Mouse (Mus musculus): Measurements from ENCODE around the gene Phc2.

Phc2 gene

DNA sequence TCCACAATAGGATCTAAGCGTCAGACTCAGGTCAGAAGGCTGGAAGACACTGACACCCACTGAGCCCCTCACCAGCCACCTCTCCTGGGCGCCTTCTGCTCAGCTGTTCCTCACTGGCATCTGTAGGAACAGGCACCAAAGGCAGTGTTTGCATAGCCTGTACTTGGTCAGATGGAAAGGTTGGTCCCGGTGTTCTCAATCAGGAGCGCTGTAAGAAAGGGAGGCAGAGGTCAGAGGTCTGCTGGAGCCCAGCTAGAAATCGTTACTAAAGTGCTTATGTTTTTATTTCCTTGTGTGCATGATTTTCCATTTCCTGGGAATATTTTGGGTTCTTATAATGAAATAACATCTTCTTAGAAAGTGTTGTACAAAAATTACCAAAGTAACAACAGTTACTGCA is 87.4 kb downstream of the Phc2 start:
- no peak for DNase-seq (ENCODE audit: low spot score in 2 of 2)

DNA sequence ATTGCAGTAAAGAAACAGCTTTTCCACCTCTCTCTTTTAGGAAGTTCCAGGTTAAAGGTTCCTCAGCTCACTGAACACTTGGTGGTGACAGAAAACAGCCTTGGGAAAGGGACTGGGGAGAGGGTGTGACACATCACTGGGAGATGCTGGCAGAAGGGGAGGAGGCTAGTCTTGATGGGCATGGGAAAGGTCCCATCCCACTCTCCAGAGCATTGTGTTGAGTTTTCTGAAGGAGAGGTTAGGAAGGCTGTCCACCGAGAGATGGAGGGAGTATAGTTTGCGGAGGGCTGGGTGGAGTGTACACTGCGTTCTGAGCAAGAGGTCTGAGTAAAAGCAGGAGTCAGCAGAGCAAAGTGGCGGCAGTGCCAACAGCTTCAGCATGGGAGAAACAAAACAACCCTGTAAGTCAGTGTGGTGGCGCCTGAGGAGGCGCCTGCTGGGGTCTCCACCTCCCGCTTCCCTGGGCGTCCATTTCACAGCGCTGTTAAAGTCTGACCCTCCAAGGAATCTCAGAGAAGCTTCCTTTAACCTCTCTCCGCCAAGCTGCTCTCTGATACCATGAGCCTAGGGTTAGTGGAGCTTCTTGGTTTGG is 88.0 kb downstream of the Phc2 start:
- no peak for DNase-seq (ENCODE audit: low spot score in 2 of 2)

DNA sequence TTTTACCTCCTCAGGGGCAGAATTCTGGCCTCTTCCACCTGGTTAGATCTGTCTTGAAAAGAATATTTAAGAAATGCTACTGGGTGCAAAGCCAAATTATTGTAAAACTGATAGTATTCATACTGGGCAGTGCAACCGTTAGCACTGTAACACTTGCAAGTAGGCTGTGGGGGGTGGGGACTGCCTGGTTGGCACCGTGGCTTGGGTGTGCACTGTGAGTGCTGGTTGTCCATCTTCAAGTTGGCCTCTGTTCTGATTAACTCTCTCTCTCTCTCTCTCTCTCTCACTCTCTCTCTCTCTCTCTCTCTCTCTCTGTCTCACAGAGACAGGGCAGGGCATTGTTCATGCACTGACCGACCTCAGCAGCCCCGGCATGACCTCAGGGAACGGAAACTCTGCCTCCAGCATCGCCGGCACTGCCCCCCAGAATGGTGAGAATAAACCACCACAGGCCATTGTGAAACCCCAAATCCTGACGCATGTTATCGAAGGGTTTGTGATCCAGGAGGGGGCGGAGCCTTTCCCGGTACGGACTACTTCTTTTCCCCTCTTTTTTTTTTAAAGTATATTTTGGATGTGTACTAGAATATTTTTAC is 88.6 kb downstream of the Phc2 start:
- no peak for DNase-seq (ENCODE audit: low spot score in 2 of 2)

DNA sequence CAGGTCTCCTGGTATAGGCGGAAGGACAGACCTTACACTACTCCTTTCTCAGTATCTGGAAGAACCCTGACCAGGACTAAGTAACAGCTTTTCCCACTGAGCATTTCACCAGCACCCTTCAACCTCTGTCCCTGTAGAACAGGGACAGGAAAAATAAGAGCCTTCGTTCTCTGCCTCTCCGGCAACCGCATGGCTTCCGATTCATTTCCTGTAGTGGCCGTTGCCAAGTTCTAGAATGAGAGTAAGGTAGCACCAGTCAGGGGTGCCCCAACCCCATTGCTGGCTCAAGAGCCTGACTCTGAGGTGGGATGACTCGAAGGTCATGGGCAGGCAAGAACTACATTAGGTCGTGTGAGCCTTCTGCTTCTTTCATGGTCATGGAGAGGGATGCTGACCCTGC is 90.7 kb downstream of the Phc2 start:
- DNase-seq (ENCODE audit: low spot score in 2 of 2): no peak

DNA sequence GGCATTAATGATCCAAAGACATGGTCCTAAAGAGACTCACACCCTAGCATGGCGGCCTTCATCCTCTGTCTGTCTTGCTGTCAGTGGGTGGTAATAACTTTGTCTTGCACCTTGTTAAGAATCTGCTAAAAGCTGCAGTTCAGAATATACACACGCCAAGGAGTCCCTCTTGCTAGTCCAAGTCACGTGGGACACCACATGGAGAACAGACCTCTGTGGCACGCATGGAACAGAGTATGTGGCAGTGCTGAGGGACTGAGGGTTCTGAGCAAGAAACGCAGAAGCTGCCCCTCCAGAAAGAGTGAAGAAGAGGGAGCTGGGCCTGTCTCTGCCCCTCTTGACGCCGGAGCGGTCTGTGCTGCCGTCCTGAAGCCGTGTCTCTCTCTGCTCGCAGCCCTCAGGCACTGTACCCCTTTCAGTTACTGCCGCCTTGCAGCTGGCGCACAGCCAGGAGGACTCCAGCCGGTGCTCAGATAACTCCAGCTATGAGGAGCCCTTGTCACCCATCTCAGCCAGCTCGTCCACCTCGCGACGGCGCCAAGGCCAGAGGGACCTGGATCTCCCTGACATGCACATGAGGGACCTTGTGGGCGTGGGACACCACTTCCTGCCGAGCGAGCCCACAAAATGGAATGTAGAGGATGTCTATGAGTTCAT is 93.2 kb downstream of the Phc2 start:
- no peak for DNase-seq (ENCODE audit: low spot score in 2 of 2)

DNA sequence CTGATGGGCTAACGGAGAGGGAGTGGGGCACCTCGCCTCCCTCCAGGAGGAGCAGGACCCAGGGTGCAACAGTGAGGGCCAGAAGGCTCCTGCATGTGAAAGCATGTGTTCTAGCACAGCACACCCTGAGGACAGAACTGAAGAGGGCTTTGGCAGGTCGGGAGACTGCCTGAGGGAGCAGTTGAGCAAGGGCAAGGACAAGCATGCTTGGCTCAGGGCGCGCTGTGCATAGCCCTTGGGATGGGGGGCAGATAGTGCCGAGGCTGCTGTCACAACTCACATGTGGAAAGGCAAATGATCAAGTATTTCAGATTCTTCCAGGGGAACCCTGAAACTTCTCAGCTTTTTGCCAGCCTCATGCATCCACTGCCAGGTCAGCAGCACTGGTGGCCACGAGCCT is 93.8 kb downstream of the Phc2 start:
- no peak for DNase-seq (ENCODE audit: low spot score in 2 of 2)

DNA sequence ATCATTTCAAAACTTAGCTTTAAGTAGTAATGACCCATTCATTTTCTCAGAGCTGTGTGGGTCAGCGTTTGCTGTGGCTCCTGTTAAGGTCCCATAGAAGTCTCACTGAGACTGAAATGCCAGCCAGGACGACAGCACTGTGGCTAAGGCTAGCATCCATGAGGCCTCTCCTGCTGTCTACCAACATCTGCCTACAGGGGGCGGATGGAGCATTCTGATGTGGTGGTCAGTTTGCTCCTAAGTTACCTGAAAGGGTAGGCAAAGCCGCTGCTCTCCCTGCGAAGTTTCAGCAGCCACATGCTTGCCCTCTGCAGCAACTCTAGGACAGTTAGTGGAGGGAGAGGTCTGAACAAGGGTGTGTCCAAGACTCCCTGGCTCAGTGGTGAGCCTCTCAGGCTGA is 96.5 kb downstream of the Phc2 start:
- DNase-seq (ENCODE audit: low spot score in 2 of 2): no peak

DNA sequence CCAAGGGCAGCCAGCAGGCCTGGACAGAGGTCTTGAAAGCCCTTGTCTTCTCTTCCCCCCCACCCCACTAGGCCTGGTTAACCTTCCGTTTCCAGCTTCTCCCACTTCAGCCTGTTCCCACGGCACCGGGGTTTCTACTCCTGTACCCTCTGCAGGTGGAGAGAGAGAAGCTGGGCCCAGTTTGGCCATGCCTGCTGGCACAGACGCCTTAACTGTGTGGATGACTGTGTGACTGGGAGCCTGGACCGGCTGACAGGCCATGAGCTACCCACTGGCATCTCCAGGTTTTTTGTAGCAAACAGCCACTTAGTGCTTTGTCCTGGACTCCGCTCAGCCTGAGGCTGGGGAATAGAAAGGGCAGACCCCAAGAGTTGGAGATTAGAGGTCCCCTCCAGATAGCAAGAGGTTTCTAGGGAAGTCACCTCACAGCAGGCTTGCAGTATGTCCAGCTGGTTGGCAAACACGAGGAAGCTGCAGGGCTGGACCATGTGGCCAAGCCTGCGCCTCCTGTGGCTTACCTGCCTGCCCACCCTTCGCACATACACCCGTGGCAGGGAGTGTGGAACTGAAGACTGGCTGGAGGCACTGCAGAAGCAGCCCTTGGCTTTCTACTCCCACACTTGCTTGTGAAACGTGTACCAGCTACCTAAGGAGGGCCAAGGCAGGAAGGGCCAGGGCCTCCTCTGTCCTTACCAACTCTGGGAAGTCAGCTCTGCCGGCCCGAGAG is 97.7 kb downstream of the Phc2 start:
- no peak for DNase-seq (ENCODE audit: low spot score in 2 of 2)

DNA sequence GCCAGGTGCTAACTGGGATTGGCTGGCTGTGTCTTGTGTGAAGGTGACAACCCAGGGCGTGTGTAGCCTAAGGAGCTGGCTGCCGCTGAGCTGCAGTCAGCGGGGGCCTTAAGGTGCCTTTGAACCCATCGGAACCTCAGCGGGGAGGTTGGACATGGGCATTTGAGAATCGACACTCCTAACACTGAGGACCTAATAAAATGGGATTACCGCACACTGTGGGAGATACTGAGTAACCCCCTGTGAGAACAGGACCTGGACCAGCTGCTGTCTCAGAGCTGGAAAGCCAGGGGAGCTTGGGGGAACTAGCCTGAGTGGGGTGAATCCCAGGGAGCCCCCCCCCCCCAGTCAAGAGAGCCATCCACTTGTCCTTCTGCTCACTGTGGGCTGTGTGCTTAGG is 99.1 kb downstream of the Phc2 start:
- no peak for DNase-seq (ENCODE audit: low spot score in 2 of 2)

DNA sequence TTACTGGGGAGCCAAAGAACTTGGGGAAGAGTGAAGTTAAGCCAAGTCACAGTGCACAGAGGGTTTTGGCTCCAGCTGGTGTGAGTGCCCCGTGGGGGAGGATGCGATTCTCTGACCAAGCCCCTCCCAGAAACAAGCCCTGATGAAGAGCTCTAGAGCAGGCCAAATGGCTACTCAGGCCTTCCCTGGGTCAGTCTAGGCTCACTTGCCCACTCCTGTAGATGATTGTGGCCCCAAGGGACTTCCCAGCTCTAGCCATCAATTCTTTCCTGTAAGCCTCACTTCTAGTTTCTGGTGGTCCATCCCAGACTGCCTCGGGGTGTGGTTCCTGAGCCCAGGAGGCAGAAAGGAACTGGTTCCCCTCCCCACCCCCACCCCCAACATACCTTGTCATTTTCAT is 100.6 kb downstream of the Phc2 start, which contains the start of gene A3galt2:
Gene A3galt2 (plus strand): TSS at position 301 of the 400 bp plus-strand sequence.
- DNase-seq (ENCODE audit: low spot score in 2 of 2): no peak

DNA sequence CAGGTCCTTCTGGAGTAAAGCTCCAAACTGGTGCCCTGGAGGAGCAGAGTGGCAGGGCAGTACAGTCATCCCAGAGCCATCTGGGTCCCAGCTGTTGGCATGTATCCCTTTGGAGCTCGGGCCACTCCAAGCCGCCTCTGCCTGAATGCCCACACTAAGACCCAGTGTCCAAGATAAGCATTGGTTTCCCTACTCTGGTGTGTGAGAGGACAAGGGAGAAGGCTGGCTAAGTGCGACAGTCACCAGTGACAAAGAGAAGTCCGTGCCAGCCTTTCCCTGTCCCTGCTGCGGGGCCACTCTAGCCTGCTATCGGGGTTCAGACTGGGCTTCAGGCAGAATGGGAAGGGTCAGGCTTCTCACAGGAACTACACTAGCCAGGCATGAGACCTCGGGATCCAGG is 101.4 kb downstream of the Phc2 start:
- DNase-seq (ENCODE audit: low spot score in 2 of 2): no peak

DNA sequence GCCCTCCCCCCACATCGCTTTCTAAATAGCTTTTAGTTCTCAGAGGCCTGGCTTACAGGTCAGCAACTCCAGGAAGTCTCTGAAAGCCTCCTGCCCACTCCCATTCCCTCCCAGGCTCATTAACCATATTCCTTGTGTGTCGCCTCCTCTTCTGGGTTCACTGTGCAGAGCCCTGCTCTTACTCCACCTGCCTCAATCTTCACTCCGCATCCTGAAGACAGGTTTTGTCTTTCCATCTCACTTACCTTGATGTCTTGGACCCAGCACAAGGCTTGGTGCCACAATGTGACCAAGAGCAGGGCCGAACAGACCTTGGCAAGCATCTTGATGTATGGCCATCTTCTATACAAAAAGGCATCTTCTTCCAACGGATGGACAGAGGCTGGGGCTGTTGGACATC is 104.7 kb downstream of the Phc2 start:
- DNase-seq (ENCODE audit: low spot score in 2 of 2): no peak

DNA sequence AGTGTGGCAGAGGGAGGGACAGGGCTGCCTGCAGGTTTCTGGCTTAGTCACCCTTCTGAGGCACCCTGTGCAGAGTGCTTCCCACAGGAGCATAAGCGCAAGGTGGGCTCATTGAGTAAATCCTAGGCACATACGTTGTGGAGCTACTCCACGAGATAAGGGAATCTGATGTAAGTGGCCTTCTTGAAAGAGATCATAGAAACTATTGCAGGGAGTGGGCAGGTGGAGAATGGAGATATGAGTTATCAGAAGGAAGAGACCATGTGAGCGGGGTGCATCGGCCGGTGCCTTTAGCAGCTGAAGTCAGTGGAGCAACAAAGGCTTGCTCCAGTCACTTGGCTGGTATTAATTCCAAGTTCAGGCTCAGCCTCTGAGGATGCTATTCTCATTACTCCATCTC is 105.5 kb downstream of the Phc2 start:
- DNase-seq (ENCODE audit: low spot score in 2 of 2): no peak

DNA sequence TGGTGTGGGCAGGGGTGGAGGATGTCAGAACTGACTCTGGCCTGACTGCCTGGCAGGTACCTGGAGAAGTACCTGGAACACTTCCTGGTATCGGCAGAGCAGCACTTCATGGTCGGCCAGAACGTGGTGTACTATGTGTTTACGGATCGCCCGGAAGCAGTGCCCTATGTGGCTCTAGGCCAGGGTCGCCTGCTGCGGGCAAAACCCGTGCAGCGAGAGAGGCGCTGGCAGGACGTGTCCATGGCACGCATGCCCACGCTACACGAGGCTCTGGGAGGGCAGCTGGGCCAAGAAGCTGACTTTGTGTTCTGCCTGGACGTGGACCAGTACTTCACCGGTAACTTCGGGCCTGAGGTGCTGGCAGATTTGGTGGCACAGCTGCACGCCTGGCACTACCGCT is 112.4 kb downstream of the Phc2 start:
- DNase-seq (ENCODE audit: low spot score in 2 of 2): no peak

DNA sequence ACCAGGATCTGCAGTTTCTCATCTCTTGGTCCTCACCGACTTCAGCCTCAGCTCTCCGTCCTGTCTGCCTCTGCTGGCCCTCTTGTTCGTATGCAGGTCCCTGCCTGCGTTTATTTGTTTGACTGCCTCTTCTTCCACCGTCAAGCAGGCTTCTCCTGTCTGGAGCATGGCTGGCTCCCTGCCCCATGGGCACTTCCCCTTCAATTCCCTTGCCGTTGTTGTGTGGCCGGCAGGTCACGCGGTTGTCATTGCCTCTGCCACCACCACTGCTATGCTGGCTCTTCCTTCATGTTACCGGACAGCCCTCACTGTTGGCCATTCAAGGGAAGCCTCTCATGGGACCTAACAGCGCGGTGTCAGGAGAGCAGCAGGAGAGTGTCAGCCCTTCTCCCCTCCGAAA is 113.6 kb downstream of the Phc2 start:
- no peak for DNase-seq (ENCODE audit: low spot score in 2 of 2)

DNA sequence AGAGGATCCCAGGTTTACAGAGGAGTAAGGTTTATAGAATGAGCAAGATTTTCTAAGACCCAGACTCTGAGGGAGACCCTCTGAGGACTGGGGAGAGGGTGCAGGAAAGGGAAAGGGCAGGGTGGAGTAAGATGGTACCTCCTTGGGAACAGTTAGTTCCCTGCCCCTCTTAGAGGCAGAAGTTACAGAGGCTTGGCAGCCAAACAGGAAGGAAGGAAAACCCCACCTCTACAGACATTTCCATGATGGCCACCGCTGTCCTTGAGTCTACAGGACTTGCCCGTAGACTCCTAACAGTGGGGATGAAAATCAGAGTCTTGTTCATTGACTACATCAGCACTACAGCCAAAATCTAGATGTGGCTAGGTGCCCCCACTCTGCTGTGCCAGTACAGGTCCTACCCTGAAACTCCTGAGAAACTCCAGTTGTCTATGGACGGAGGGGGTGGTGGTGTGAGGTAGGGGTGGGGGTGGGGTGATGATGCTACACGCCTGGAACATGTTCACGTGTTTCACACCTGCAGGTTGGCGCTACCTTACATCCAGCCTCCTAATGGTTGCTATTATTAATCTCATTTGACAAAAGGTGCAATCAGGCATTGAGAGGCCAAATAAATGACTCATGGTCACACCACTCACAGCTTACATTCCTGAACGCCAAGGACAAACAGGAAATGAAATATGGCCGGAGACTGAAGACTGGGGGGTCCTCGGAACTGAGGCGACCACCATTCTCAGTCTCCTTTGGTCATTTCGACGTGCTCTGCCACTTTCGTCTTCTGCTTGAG is 115.3 kb downstream of the Phc2 start:
- DNase-seq (ENCODE audit: low spot score in 2 of 2): no peak

DNA sequence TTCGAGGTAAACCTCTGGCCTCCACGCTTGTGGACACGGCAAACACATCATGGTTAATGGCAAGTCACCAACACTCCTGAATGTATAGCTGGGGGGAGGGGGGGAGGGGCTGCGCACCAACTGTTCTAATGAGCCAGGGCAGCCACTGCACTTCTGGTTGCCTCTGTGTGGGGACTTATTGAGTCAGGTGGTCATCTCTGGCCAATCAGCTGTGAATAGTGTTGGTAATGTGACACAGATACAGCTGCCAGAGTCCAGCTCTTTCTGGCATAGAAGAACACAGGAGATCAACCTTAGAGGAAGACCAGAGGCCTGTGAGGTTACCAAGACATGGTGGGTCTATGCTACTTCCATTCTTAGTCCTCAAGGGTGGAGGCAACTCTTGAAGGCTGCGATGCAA is 116.2 kb downstream of the Phc2 start:
- no peak for DNase-seq (ENCODE audit: low spot score in 2 of 2)

DNA sequence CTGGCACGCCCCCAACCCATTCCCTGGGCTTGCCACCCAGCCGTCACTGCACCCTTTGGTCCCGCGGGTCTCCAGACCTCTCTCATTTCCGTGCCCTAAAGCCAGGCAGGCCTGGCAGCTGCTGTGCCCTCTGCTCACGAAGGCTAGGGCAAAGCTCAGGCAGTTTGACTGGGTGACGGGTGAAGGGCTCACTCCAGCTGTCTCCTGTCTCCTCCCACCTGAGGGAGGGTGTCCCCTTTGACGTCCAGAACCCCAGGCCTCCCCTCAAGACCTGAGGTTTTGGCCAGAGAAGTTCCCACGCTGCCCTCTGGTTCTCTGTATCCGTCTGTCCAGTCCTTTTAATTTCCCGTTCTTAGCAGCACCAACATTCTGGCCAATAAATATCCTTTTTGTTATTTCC is 119.3 kb downstream of the Phc2 start:
- no peak for DNase-seq (ENCODE audit: low spot score in 2 of 2)

DNA sequence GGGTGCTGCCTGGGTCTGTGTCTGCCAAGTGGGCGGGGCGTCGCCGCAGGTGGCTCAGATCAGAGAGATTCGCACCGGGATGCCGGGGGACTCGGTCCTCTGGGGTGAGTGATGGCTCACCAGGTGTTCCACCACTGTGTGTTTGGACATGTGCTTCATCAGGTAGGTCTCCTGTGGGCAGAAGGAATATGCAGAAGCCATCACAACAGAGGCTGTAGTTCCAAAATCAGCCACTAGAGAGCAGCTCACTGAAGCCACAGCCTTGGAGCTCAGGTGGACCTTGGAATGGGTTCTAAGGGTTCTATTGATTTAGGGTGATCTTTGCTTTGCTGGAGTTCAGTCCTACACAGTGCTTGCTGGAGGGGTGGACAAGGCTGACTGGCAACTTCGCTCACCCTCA is 120.0 kb downstream of the Phc2 start:
- peak in 1 of 2 experiments; percentile 66 for DNase-seq (ENCODE audit: low spot score in 2 of 2)

DNA sequence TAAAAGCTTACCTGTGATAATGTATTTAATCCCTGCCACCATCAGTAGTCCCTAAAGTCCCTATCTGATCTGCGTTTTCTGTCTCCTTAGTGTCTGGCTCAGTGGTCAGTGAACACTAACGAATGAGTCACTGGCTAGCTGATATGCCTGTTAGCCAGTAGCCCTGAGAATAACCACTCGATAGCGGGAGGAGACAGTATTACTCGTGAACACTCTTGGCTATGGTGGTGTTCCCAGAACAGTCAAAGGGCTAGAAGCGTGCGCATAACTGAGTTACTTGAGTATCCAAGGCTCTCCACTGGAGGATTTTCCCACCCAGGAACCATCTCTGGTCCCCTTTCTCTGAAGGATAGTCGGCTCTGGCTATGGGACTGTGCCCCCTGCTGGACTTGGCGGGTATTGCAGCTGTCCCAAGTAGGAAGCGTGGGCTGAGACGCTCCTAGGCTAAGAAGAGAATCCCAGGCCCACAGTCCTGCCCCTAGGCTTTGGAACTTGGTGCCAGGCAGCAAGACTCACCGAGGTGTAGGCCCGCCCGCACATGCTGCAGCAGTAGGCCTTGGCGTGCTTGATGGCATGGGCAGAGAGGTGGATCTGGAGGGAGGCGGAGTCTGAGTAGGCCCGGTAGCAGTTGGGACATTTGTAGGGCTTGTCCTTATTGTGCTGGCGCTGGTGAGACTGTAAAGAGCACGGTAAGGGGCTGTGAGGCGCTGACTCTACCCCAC is 122.2 kb downstream of the Phc2 start:
- peak; percentile 44 to 77 for DNase-seq (ENCODE audit: low spot score in 2 of 2)

DNA sequence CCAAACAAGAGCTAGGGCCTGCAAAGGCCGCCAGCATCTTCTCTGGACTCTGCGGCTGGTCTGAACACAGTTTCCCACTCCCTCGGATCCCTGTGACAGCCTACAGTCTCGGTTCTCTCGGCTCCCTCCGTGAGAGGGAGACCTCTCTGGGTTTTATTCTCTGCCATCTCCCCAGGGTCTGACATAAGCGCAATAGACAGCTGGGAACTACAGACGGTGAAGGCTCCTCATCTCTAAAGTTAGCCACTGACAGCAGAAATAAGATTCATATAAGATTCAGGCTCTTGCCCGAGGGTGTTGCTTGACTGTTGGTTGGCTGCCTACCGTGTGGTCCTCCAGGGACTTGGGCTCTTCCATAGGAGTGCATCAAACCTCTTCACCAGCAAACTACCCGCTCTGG is 123.1 kb downstream of the Phc2 start:
- no peak for DNase-seq (ENCODE audit: low spot score in 2 of 2)
